Mouse (Mus musculus) hindbrain, embryonic 13.5 days (tissue): ENCODE measurements around the gene B430305J03Rik. TPM values are rescaled to one million over a fixed set of nuclear protein-coding genes. Genes with fewer than 3 reads are reported as not detected.
A peak's percentile ranks its signal among the peaks of the same experiment; 100 is the strongest.

Experiments used
- ATAC-seq: fragments of 200-750 bp; cut with Nextera tagmentation; 2 replicates; pipeline ENCODE4 v1.8.0; 2017; ENCODE audit warnings: moderate TSS enrichment; ENCODE audit not compliant: low FRiP score
- H3K27ac ChIP-seq: fragments of 300-500 bp; sonication (generic); 2 replicates; pipeline ENCODE4 v1.5.1; 2015; ENCODE audit warnings: inconsistent platforms, mild to moderate bottlenecking, moderate library complexity
- H3K27me3 ChIP-seq: fragments of 300-500 bp; sonication (generic); 2 replicates; pipeline ENCODE4 v1.6.1; 2015; ENCODE audit warnings: mild to moderate bottlenecking, inconsistent platforms
- H3K36me3 ChIP-seq: fragments of 300-500 bp; sonication (generic); 2 replicates; pipeline ENCODE4 v1.6.1; 2015; ENCODE audit warnings: mild to moderate bottlenecking, inconsistent platforms
- H3K4me1 ChIP-seq: fragments of 300-500 bp; sonication (generic); replicated peaks from 2 replicates; pipeline ENCODE4 v1.6.1; 2015; ENCODE audit warnings: inconsistent platforms
- H3K4me2 ChIP-seq: fragments of 300-500 bp; sonication (generic); 2 replicates; pipeline ENCODE4 v1.6.1; 2015; ENCODE audit warnings: inconsistent platforms, mild to moderate bottlenecking, moderate library complexity
- H3K4me3 ChIP-seq: fragments of 300-500 bp; sonication (generic); 2 replicates; pipeline ENCODE4 v1.5.1; 2015; ENCODE audit warnings: mild to moderate bottlenecking, inconsistent platforms
- H3K9ac ChIP-seq: fragments of 300-500 bp; sonication (generic); 2 replicates; pipeline ENCODE4 v1.6.1; 2015; ENCODE audit warnings: mild to moderate bottlenecking, inconsistent platforms
- H3K9me3 ChIP-seq: fragments of 300-500 bp; sonication (generic); 2 replicates; pipeline ENCODE4 v1.6.1; 2016; ENCODE audit warnings: inconsistent platforms
- WGBS: fragments of 180-500 bp; shearing (Covaris S2); methylation state at CpG from one replicate; pipeline ENCODE4 v1.1.7; 2015; 5-methylcytosine and 5-hydroxymethylcytosine counted together
- polyA plus RNA-seq: library from polyadenylated mRNA; unstranded; fragments of >200 nt; fragmentation: Nextera tagmentation; extraction: Ambion mirVana; gene quantifications from 2 replicates; pipeline ENCODE4 v1.2.1, GENCODE M21; 2015

Gene B430305J03Rik
- polyA plus RNA-seq = not detected in 2 replicates

GRCm38 (mm10) chr3:61365779-61366373, at the start of gene B430305J03Rik:
Gene B430305J03Rik, minus strand, starts transcription at chr3:61365951.
- peak within 1 kb of the TSS; percentile 94 for H3K27ac ChIP-seq
- ATAC-seq = no peak

DNA sequence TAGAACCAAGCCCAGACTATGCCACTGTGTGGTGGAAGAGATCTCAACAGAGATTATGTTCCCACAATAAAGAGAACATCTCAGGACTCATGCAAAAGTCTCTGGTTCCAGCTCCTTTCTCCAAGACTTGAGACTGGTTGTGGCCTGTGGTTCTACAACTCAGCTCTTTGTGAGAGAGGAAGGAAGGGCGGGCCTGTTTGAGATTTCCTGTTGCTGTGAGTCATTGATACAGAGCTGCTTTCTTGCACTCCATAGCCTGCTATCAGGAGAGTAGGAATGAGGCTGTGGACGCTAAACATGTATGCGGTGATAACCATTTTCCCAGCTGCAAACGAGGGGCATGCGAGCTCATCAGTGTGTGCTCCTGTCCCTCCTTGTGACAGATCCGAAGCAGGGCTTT, 43.9 kb upstream of the B430305J03Rik start:
- Histone ChIP-seq H3K4me2 (no peak overlapping the region), H3K27ac (no peak overlapping the region), H3K4me3 (no peak overlapping the region), H3K9me3 (no peaks in the 10 kb centered on the region), H3K36me3 (no peaks in the 10 kb centered on the region), H3K9ac (no peak overlapping the region), H3K27me3 (no peaks in the 10 kb centered on the region), H3K4me1 (no peaks in the 10 kb centered on the region)
- WGBS = 90% methylated on average over 6 of the region's 6 CpGs
- ATAC-seq = no peak

More at GRCm38 (mm10) chr3:61365779-61366373, at the start of gene B430305J03Rik:
- Histone ChIP-seq H3K27me3 (no peaks in the 10 kb centered on the region), H3K4me1 (peaks cover 36% of the 10 kb centered on the region), H3K36me3 (no peaks in the 10 kb centered on the region), H3K4me2 (peak within 1 kb of the TSS; percentile 90), H3K9me3 (no peaks in the 10 kb centered on the region), H3K4me3 (peak within 1 kb of the TSS; percentile 89), H3K9ac (peak within 1 kb of the TSS; percentile 90)
- 2% methylated on average over 10 of the region's 10 CpGs for WGBS

- Histone ChIP-seq H3K36me3 (no peaks in the 10 kb centered on the region), H3K4me2 (no peak overlapping the region), H3K4me3 (no peak overlapping the region), H3K27ac (no peak overlapping the region), H3K27me3 (no peaks in the 10 kb centered on the region), H3K9ac (no peak overlapping the region), H3K9me3 (no peaks in the 10 kb centered on the region), H3K4me1 (no peaks in the 10 kb centered on the region)
- ATAC-seq = no peak
- WGBS = 88% methylated on average over 4 of the region's 4 CpGs
These were observed 41.2 kb upstream of the B430305J03Rik start for GRCm38 (mm10) chr3:61406921-61407320.

DNA sequence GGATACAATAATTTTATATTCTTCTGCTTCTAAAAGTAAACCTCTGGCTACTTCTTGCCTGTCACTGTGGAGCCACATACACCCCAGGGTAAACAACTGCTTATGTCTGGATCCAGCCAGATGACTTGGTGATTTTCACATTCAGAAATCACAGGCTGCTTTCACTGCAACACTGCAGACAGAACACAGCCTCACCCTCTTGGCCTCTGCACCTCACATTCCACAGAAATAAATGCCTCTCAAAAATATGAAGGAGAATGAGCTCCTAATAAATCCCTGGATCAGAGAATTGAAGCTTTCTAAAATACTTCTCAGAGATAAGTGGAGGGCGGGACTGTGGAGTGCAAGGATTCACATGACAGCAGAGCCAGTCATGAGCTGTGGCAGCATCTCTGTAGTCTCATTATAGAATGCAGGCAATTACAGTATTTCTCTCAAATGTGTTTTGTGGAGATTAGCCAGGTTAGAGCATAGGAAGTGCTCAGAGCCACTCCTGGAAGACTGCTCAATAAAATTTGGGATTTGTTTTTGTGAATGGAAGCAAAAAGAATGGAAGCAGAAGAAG, 35.2 kb upstream of the B430305J03Rik start:
- no peak overlapping the region for H3K27ac ChIP-seq
- no peak overlapping the region for H3K4me3 ChIP-seq
- whole genome bisulfite sequencing = 73% methylated on average over 1 of the region's 1 CpGs
- no peak overlapping the region for H3K4me2 ChIP-seq
- 0 out of 2 replicates have a peak, but pooled peaks cover 6% of the 10 kb centered on the region for H3K4me1 ChIP-seq
- no peaks in the 10 kb centered on the region for H3K9me3 ChIP-seq
- no peak overlapping the region for H3K9ac ChIP-seq
- H3K27me3 ChIP-seq = no peaks in the 10 kb centered on the region
- H3K36me3 ChIP-seq = no peaks in the 10 kb centered on the region
- no peak for ATAC-seq

GRCm38 (mm10) chr3:61396728-61397127, 31.0 kb upstream of the B430305J03Rik start:
- Histone ChIP-seq H3K27me3 (no peaks in the 10 kb centered on the region), H3K9me3 (no peaks in the 10 kb centered on the region), H3K4me3 (no peak overlapping the region), H3K9ac (no peak overlapping the region), H3K27ac (no peak overlapping the region), H3K36me3 (no peaks in the 10 kb centered on the region), H3K4me1 (0 out of 2 replicates have a peak, but pooled peaks cover 6% of the 10 kb centered on the region), H3K4me2 (no peak overlapping the region)
- WGBS = 17% methylated on average over 2 of the region's 2 CpGs
- no peak for ATAC-seq

DNA sequence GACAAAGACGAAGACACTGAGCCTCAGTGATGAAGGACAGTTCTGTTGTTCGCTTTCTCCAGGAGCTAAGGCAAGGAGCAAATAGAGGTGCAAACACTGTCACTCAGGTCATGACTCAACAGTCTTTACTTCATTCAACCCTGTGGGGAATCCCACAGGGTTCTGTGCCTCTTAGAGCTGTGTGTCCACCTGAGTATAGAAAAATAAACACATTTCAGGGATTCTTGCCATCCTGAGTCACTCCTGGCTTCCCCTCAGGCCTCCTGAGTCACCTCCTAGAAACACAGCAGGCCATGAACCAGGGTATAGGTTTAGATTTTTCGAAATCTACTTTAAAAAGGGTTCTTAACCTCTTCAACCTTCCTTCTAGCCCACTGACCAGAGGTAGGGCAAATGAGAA, 29.6 kb upstream of the B430305J03Rik start:
- H3K27ac ChIP-seq = no peak overlapping the region
- H3K9me3 ChIP-seq = no peaks in the 10 kb centered on the region
- 91% methylated on average over 3 of the region's 3 CpGs for WGBS
- no peak overlapping the region for H3K4me2 ChIP-seq
- no peak overlapping the region for H3K4me3 ChIP-seq
- H3K27me3 ChIP-seq = no peaks in the 10 kb centered on the region
- H3K9ac ChIP-seq = no peak overlapping the region
- no peaks in the 10 kb centered on the region for H3K36me3 ChIP-seq
- H3K4me1 ChIP-seq = 0 out of 2 replicates have a peak, but pooled peaks cover 6% of the 10 kb centered on the region
- no peak for ATAC-seq

DNA sequence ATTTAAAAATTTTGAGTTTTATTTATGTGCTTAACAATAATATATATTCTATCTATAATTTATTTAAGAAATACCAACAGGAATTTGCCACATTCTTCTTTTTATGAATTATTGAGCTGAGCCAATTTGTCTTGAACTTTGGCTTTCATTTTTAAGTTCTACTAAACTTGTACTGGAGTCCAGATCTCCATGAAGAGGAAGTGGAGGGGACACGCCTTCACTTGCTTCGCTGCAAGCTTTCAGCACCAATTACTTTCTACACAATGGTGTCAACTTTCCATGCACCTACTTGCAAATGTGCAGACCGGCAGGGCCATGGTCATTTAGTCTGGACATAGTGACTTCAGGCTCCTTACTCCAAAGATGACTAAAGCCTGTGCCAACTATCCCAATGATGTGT, 27.8 kb upstream of the B430305J03Rik start:
- no peak for ATAC-seq
- WGBS = 77% methylated on average over 3 of the region's 3 CpGs

DNA sequence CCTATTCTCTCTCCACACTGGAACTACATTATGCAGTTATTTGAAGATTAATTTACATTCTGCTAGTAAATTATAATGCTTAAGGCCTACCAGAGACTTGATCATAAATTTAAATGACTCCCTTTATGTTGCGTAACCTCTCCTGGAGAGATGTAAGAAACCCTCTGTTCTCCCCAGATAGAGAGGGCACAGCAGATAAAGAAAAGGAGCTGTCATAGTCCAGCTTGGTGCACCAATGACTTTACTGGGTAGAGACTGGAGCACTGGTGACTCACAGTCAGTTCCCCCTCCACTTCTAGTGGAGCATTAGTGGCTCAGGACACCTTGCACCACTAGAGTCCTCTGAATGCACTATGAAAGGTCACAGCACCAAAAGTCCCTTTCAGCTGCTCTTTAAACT, 27.1 kb upstream of the B430305J03Rik start:
- WGBS = 69% methylated on average over 1 of the region's 1 CpGs
- no peak overlapping the region for H3K4me3 ChIP-seq
- no peaks in the 10 kb centered on the region for H3K36me3 ChIP-seq
- no peak overlapping the region for H3K27ac ChIP-seq
- H3K9me3 ChIP-seq = no peaks in the 10 kb centered on the region
- 0 out of 2 replicates have a peak, but pooled peaks cover 6% of the 10 kb centered on the region for H3K4me1 ChIP-seq
- no peak overlapping the region for H3K9ac ChIP-seq
- H3K4me2 ChIP-seq = no peak overlapping the region
- no peak for ATAC-seq
- H3K27me3 ChIP-seq = no peaks in the 10 kb centered on the region

More for the DNA sequence above, 27.8 kb upstream of the B430305J03Rik start:
- no peaks in the 10 kb centered on the region for H3K36me3 ChIP-seq
- H3K4me2 ChIP-seq = no peak overlapping the region
- no peak overlapping the region for H3K4me3 ChIP-seq
- H3K9ac ChIP-seq = no peak overlapping the region
- H3K27ac ChIP-seq = no peak overlapping the region
- H3K27me3 ChIP-seq = no peaks in the 10 kb centered on the region
- no peaks in the 10 kb centered on the region for H3K9me3 ChIP-seq
- 0 out of 2 replicates have a peak, but pooled peaks cover 6% of the 10 kb centered on the region for H3K4me1 ChIP-seq

DNA sequence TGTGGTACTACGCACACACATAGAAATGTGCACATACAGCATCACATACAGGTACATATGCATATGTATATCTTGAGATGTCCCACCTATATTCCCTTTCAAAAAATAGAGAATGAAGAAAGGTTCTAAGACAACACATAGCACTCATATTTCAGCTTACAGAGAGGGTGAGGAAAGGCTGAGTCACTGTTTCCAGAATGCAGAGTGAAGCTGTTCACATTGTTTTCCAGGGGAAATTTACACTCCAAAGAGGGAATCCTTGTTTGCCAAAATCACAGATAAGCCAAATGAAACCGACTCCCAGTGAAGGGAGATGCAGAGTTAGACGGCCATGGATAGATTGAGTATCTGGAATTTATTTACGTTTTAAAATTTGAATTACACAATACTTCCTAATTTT, 25.8 kb upstream of the B430305J03Rik start:
- no peak for ATAC-seq
- no peak overlapping the region for H3K9ac ChIP-seq
- H3K4me2 ChIP-seq = no peak overlapping the region

GRCm38 (mm10) chr3:61386368-61386767, 20.6 kb upstream of the B430305J03Rik start:
- Histone ChIP-seq H3K27me3 (no peaks in the 10 kb centered on the region), H3K36me3 (no peaks in the 10 kb centered on the region), H3K9me3 (no peaks in the 10 kb centered on the region), H3K27ac (no peak overlapping the region), H3K4me3 (no peak overlapping the region), H3K9ac (no peak overlapping the region), H3K4me1 (no peaks in the 10 kb centered on the region), H3K4me2 (no peak overlapping the region)
- no peak for ATAC-seq
- 85% methylated on average over 4 of the region's 4 CpGs for WGBS

More for the DNA sequence above, 25.8 kb upstream of the B430305J03Rik start:
- 87% methylated on average over 4 of the region's 4 CpGs for WGBS
- Histone ChIP-seq H3K4me3 (no peak overlapping the region), H3K36me3 (no peaks in the 10 kb centered on the region), H3K27me3 (no peaks in the 10 kb centered on the region), H3K27ac (no peak overlapping the region), H3K4me1 (0 out of 2 replicates have a peak, but pooled peaks cover 3% of the 10 kb centered on the region), H3K9me3 (no peaks in the 10 kb centered on the region)

- H3K27me3 ChIP-seq = no peaks in the 10 kb centered on the region
- H3K4me1 ChIP-seq = no peaks in the 10 kb centered on the region
- no peak overlapping the region for H3K27ac ChIP-seq
- H3K4me3 ChIP-seq = no peak overlapping the region
- WGBS = 95% methylated on average over 8 of the region's 8 CpGs
- no peak overlapping the region for H3K9ac ChIP-seq
- no peak for ATAC-seq
- H3K9me3 ChIP-seq = no peaks in the 10 kb centered on the region
- no peaks in the 10 kb centered on the region for H3K36me3 ChIP-seq
- no peak overlapping the region for H3K4me2 ChIP-seq
These were observed 10.2 kb upstream of the B430305J03Rik start for GRCm38 (mm10) chr3:61376001-61376400.

DNA sequence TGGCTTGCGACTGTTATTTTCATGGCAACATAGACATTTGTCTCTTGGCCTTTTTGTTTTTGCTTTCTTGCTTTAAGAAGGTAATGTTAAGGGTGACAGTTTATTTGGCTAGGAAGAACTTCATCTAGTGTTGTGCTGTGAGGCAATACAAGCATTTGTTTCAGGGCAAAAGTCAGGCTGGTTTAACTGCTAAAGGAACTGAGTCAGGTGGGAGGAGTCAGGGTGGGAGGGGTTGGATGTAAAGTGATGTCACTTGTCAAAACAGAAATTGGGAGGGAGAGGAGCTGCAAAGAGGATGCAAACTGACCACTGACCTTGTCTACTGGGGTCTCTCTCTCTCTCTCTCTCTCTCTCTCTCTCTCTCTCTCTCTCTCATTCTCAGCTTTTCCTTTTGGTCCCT, 2.7 kb upstream of the B430305J03Rik start:
- no peaks in the 10 kb centered on the region for H3K9me3 ChIP-seq
- peaks cover 31% of the 10 kb centered on the region for H3K4me1 ChIP-seq
- no peak overlapping the region for H3K4me3 ChIP-seq
- no peaks in the 10 kb centered on the region for H3K36me3 ChIP-seq
- H3K27ac ChIP-seq = no peak overlapping the region
- no peaks in the 10 kb centered on the region for H3K27me3 ChIP-seq
- WGBS = 89% methylated on average over 1 of the region's 1 CpGs
- ATAC-seq = no peak
- no peak overlapping the region for H3K9ac ChIP-seq
- H3K4me2 ChIP-seq = 0 out of 2 replicates have a peak overlapping the region, but pooled peaks have one; percentile 90
